Mouse (Mus musculus) kidney, adult 2 months (tissue): ENCODE data around the gene Gpn2.

Experiments used
- CTCF ChIP-seq: fragments of 200-500 bp; conservative IDR thresholded peaks from 2 replicates; pipeline ENCODE4 v1.5.1; 2011; ENCODE audit warnings: low read depth, mild to moderate bottlenecking, control low read depth, low read length, moderate library complexity, mixed read lengths; ENCODE audit not compliant: insufficient read depth, insufficient read length
- POLR2A ChIP-seq: fragments of 200-500 bp; IDR thresholded peaks from one replicate; pipeline ENCODE4 v1.6.1; 2011; ENCODE audit warnings: low read depth, low read length, control low read depth

- no peak for TF ChIP-seq CTCF
- no peak for TF ChIP-seq POLR2A
These were observed 32.1 kb upstream of the Gpn2 start for GRCm38 (mm10) chr4:133552029-133552428.
